Mouse (Mus musculus) adrenal gland, postnatal 4 days (tissue): ENCODE results near the gene Pptc7. TPM values are rescaled to one million over a fixed set of nuclear protein-coding genes. Genes with fewer than 3 reads are reported as not detected.

ENCODE experiments used
- DNase-seq, 2 experiments: peaks; one replicate each; pipeline ENCODE4 v3.0.0; 2021 to 2022; ENCODE audit warnings: low spot score in 2 of 2, mixed read lengths in 2 of 2
- long read RNA-seq, 2 experiments: library from polyadenylated mRNA; stranded (forward); transcript quantifications; one replicate each; pipeline ENCODE4 v2.0.0; 2021
- total RNA-seq, 2 experiments: library from RNA; stranded (reverse); gene quantifications; 2 replicates each; pipeline ENCODE4 v1.2.3; 2021

The Pptc7 gene
- 10 to 100 TPM; 33.1 to 36.7 TPM for total RNA-seq
- long read RNA-seq, experiment 1, full-length matches to known transcripts, result 1 of 8 reads
- long read RNA-seq, experiment 1, partial matches to known transcripts, result 1 of 8 reads
- long read RNA-seq, experiment 1, other reads (novel, unspliced or antisense), result 6 of 8 reads
- long read RNA-seq, experiment 2, full-length matches to known transcripts, result 14 of 45 reads
- long read RNA-seq, experiment 2, partial matches to known transcripts, result 1 of 45 reads
- long read RNA-seq, experiment 2, other reads (novel, unspliced or antisense), result 30 of 45 reads

DNA sequence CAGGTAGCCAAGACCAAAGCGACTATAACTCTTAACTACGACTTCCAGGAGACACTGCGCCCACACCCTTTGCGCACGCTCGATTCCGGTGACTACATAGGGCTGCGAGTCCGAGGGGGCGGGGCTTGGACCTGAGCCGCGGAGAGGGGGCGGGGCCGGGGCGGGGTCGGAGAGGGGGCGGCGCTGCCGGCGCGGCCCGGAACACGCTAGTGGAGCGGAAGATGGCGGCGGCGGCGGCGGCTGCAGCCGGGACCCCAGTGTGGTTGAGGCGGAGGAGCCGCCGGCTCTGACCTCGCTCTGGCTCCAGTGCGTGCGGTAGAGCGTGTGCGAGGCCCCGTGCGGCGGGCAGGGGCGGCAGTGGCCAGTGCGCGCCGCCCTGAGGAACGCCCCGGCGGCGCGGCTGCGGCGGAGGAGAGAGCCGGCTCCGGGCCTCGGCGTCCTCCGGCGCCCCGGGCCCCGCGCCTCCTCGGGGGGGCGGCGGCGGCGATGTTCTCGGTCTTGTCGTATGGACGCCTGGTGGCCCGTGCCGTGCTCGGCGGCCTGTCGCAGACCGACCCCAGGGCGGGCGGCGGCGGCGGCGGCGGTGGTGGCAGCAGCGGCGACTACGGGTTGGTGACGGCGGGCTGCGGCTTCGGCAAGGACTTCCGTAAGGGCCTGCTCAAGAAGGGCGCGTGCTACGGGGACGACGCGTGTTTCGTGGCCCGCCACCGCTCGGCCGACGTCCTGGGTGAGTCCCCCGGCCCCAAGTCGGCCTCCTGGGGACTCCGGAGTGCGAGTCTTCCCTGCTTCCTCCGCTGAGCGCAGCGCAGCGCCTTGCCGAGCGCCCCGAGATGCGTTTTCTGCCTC is at the start of gene Pptc7:
Pptc7 (plus strand) TSS at position 183 of the 846 bp plus-strand sequence.
- DNase-seq, result peak; percentile 84 to 86

GRCm38 (mm10) chr5:122235196-122235836 is 48.8 kb upstream of the Pptc7 start:
- DNase-seq, result no peak

DNA sequence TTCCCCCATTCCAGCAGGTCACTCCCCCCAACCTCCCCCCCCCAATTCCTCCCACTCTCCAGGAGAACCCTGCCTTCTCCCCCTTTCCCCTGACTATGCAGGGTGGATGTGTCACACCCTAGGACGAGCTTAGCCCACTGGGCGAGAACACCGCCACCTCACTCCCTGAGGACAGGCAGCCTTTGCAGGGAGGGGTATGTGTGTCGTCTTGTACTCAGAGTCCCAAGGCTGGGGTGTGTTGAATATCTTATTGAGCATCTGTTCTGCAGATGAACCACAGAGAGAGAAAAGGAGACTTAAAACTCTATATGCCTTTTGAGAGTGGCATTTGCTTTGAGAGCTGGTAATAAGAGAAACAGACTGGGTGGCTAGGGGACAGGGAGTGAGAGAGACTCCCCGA is 47.0 kb upstream of the Pptc7 start:
- no peak for DNase-seq

- DNase-seq, result no peak
These were observed 44.5 kb upstream of the Pptc7 start for GRCm38 (mm10) chr5:122239618-122240017.

DNA sequence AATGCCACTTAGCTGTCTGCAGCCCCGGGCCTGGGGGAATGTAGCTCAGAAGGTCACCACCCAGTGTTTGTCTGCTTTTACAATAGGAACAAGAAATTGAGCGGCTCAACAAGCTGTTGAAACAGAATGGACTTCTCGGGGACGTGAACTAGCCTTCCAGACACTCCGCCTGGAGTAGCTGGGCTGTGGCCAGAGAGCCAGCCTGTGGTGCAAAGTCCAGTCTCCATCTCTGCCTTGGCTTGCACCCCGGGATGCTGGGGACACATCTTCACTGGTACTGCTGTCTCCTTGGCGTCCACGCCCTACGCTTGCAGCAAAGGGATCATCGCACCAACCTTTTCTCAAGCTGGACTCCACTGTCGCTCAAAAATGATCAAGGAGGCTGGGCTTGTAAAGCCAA is 43.6 kb upstream of the Pptc7 start:
- no peak for DNase-seq

- no peak for DNase-seq
These were observed 43.2 kb upstream of the Pptc7 start for GRCm38 (mm10) chr5:122240989-122241388.

GRCm38 (mm10) chr5:122242521-122243123 is 41.5 kb upstream of the Pptc7 start:
- no peak for DNase-seq

GRCm38 (mm10) chr5:122243781-122244523 is 40.2 kb upstream of the Pptc7 start:
- no peak for DNase-seq

- no peak for DNase-seq
These were observed 39.0 kb upstream of the Pptc7 start for GRCm38 (mm10) chr5:122245186-122245585.

DNA sequence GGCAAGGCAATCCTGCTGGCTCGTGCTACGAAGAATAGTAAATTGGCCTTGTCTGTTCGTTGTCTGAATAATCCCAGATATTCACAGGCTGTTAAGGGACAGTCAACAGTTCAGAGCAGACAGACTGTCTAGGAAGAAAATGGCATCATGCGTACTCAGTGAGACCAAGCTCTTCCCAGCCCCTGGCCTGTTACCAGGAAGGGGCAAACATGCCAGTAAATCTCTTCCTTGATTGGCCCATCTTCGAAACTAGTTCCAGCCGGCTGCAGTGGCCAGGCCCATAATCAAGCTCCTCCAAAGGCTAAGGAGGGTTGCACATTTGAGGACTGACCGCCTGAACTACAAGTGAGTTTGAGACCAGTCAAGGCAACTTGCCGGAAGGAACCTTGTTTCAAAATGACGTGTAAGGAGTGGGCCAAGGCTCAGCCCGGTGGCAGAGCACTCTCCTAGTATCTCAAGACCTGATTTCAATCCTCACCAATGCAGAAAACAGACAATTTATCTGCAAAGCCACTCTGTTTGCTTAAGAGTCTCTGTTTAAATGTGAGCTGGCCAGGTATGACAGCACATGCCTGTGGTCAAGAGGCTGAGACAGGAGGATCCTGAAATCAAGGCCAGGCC is 37.5 kb upstream of the Pptc7 start:
- DNase-seq, result no peak

- no peak for DNase-seq
These were observed 36.6 kb upstream of the Pptc7 start for GRCm38 (mm10) chr5:122247529-122247928.

- DNase-seq, result no peak
These were observed 36.2 kb upstream of the Pptc7 start for GRCm38 (mm10) chr5:122247934-122248333.

DNA sequence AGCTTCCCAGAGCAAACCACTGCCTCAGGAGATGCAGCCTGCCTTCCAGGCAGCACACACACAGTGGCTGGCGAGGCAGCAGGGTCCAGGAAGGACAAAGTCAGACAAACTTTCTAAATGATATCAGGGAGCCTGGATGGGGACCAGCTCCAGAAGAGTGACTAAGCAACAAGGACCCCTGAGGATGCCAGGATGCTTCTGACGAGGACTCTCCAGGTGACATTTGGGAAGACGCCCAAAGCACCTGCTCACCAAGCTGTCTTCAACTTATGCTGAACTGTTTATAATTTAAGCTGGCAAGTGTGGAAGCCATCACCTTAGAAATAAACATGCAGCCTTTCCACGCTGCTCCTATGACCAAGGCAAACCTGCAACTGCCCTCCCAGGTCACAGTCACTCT is 34.9 kb upstream of the Pptc7 start:
- DNase-seq, result no peak

GRCm38 (mm10) chr5:122251895-122252606 is 32.1 kb upstream of the Pptc7 start:
- no peak for DNase-seq

GRCm38 (mm10) chr5:122258027-122258741 is 26.0 kb upstream of the Pptc7 start:
- DNase-seq, result no peak

GRCm38 (mm10) chr5:122262104-122262503 is 22.1 kb upstream of the Pptc7 start:
- no peak for DNase-seq

GRCm38 (mm10) chr5:122263933-122264905 is 19.9 kb upstream of the Pptc7 start, which contains the start of gene Tctn1:
TSS of gene Tctn1 (minus strand) at chr5:122264460.
- DNase-seq, result peak; percentile 58 to 84

DNA sequence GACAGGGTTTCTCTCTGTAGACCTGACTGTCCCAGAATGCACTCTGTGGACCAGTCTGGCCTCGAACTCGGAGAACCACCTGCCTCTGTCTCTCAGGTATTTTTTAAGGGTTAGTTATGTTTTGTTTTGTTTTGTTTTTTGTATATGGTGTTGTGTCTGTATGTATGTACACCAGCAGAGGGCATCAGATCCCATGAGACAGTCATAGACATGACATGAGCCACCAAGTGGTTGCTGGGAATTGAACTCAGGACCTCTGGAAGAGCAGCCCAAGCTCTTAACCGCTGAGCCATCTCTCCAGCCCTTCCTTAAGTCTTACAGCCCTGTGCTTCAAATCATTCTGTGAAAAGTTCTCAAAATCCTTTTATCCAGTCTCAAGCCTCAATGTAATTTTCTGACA is 19.0 kb upstream of the Pptc7 start:
- DNase-seq, result no peak
